Mouse (Mus musculus): Measurements from ENCODE around the gene Cpne7. TPM values are rescaled to one million over a fixed set of nuclear protein-coding genes. Genes with fewer than 3 reads are reported as not detected.

Gene Cpne7
- total RNA-seq (2021), result 100 to 1,000 TPM; 232 to 244 TPM
- long read RNA-seq, transcript Cpne7-205 (14 exons, 3,018 nt), result minor isoform, 9 of 101 reads
- long read RNA-seq, transcript Cpne7-201 (15 exons, 2,398 nt), result major isoform, 35 of 101 reads
- long read RNA-seq, partial matches to known transcripts, result 13 of 101 reads
- long read RNA-seq, other reads (novel, unspliced or antisense), result 43 of 101 reads

- peak in 1 of 2 experiments; percentile 49 for DNase-seq (ENCODE audit: low spot score in 2 of 2)
Observed at GRCm38 (mm10) chr8:123117127-123117731, at the start of gene Cpne7. TSS of gene Cpne7 (plus strand) at chr8:123117374.

DNA sequence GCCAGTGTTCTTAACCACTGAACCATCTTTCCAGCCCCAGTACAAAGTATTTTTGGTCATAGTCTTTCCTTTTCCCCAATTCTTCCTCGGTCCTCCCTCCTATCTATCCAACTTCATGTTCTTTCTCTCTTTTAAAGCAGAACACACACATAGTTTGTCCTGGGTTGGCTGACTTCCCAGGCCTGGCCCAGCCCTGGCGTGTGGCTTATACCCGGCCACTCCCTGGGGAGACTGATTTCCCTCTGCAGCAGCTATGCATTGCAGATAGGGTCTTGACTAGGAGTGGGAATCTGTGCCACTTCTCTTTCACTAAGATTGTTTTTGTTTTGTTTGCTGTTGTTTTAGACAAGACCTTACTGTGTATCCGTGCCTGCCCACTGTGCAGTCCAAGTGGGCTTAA, 46.0 kb upstream of the Cpne7 start:
- DNase-seq (ENCODE audit: low spot score in 2 of 2), result no peak

- DNase-seq (ENCODE audit: low spot score in 2 of 2), result no peak
Observed at GRCm38 (mm10) chr8:123077213-123077612, 40.0 kb upstream of the Cpne7 start.

- DNase-seq (ENCODE audit: low spot score in 2 of 2), result no peak
Observed at GRCm38 (mm10) chr8:123082993-123083392, 34.2 kb upstream of the Cpne7 start.

GRCm38 (mm10) chr8:123083610-123084009, 33.6 kb upstream of the Cpne7 start:
- peak in 1 of 2 experiments; percentile 49 for DNase-seq (ENCODE audit: low spot score in 2 of 2)

GRCm38 (mm10) chr8:123087289-123087688, 29.9 kb upstream of the Cpne7 start:
- DNase-seq (ENCODE audit: low spot score in 2 of 2), result no peak

- peak in 1 of 2 experiments; percentile 58 for DNase-seq (ENCODE audit: low spot score in 2 of 2)
Observed at GRCm38 (mm10) chr8:123097216-123097615, 20.0 kb upstream of the Cpne7 start.

GRCm38 (mm10) chr8:123097786-123098584, 19.2 kb upstream of the Cpne7 start:
- DNase-seq (ENCODE audit: low spot score in 2 of 2), result peak; percentile 40 to 61

DNA sequence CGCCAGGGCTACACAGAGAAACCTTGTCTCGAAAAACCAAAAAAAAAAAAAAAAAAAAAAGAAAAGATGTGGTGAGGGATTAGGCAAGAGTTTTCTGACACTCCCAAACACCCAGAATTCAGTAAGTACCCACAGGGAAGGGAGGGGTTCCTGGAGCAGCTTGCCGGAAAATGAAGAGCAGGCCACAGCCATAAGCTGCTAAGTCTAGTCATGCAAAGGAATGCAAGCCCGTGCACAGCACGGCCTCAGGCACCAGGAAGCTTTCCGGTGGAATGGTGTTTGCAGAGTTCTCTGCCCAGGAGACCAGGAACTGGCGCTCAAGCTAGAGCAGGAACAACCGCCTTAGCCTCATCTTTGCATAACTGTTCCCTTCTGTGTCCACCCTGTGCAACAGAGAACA, 16.9 kb upstream of the Cpne7 start:
- DNase-seq (ENCODE audit: low spot score in 2 of 2), result no peak

DNA sequence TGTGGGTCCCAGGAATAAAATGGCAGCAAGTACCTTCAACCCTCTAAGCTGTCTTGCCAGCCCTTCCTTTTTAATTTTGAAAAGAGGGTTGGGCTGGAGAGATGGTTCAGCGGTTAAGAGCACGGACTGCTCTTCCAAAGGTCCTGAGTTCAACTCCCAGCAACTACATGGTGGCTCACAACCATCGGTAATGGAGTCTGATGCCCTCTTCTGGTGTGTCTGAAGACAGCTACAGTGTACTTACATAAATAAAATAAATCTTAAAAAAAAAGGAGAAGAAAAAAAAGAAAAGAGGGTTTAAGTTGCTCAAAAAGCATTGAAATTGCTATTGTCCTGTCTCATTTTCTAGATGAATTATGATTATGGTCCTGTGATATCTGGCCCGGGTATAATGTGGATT, 15.9 kb upstream of the Cpne7 start:
- no peak for DNase-seq (ENCODE audit: low spot score in 2 of 2)

DNA sequence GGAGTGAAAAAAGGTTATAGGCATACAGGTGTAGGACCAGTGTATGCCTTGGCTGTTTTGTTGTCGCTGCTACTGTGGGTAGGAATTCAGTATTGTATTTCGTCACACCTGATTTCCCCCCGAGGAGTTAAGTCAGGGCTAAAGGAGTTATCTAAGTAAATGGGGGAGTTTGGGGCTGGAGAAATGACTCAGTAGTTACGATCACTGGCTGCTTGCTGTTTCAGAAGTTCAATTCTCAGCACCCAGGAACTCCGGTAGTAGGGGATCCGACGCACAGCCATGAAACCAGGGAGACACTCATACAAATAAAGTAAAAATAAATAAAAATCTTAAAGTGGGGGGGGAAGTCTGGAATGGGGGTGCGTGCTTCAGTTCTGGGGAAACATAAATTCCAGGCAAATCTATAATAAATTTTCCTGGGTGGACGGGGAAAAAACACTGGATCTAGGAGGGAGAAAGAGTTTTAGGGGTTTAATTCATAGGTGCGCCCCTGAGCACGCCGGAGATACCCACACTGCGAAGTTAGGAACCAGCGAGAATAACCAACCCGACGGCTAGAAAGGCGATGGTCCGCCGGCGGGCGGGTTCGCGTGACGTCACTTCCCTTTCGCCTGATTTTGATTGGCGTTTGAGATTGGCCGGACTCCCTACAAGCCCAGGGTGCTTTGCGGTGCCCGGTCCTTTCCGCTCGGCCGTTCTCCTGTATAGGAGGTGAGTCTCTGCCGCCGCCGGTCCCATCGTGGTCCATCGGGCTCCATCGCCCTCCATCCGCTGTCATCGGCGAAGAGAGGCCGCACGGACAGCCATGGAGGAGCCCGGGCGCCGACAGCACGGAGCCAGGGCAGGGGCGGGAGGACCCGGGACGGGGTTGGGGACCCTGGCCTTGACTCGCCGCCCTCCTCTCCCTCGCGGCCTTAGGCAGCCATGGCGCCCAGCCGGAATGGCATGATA, 15.2 kb upstream of the Cpne7 start, which contains the start of gene Rpl13:
Gene Rpl13, plus strand, starts transcription at position 616 of the 951 bp plus-strand sequence.
- peak; percentile 98 for DNase-seq (ENCODE audit: low spot score in 2 of 2)

DNA sequence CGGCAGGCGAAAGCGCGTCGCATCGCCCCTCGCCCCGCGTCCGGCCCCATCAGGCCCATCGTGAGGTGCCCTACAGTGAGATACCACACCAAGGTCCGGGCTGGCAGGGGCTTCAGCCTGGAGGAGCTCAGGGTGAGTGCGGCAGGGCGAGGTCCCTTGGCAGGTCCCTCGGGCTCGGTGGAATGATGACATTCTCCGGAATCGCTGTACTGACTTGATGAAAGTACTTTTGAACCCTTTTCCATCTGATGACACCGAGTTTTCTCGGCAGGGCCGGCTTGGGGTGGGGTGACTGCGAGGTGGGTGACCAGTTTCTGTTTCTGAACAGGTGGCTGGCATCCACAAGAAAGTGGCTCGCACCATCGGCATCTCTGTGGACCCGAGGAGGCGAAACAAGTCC, 14.3 kb upstream of the Cpne7 start:
- peak in 1 of 2 experiments; percentile 43 for DNase-seq (ENCODE audit: low spot score in 2 of 2)

- no peak for DNase-seq (ENCODE audit: low spot score in 2 of 2)
Observed at GRCm38 (mm10) chr8:123103285-123103684, 13.9 kb upstream of the Cpne7 start.

DNA sequence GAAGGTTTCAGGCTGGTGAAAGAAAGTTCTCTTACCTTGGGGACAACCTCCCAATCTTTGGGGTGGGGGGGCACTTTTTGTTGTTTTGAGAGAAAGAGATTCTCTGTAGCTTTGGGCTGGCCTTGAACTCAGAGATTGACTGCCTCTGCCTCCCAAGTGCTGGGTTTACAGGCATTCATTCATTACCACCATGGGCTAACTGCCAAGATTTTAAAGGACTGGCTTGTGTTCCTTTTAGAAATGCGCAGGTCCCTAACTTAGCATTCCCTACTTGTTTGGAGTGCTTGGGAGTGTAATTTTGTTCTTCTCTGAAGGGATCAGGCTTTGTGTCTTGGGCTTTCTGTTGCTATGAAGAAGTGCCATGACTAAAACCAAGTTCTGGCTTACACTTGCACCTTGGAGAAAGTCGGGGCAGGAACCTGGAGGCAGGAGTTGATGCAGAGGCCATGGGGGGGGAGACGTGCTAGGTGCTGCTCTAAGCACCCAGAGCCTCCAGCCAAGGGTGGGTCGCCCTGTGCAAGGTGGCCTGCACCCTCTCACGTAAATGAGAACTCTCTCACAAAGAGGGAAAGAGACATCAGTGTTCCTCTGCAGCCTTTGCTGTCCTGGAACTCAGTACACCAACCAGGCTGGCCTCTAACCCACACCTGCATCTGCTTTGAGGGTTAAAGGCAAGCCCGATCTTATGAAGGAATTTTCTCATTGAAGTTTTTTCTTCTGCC, 13.0 kb upstream of the Cpne7 start:
- DNase-seq (ENCODE audit: low spot score in 2 of 2), result no peak

DNA sequence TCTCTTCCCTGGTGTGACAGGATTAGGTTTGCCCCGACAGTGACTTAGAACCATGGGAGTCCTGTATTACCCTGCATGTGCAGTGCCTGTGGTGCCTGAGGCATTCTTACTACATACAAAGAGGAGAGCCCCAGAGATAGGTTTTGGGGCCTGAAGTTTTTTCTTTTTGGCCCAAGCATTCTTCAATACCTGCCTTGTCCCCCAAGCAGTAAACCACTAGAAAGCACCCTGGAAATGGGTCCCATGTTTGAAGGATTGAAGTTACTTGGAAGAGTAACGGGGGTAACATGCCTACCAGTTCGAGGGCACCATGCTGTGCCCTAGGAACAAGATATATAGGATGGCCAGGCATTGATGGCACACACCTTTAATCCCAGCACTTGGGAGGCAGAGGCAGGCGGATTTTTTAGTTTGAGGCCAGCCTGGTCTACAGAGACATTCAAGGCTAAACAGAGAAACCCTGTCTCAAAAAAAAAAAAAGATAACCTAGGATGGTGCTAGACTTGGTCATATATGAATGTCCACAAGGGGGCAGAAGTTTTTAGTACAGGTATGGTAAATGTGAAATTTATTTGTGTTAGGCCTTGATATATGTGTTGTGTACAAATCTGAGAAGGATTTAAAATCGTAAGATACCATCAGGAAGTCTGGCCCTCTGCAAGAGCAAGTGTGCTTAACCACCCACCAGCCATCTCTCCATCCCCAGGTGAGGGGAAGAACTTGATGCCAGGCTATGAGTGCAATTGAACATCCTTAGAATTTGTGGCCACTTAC, 11.4 kb upstream of the Cpne7 start:
- DNase-seq (ENCODE audit: low spot score in 2 of 2), result no peak

GRCm38 (mm10) chr8:123106531-123106930, 10.6 kb upstream of the Cpne7 start:
- no peak for DNase-seq (ENCODE audit: low spot score in 2 of 2)

GRCm38 (mm10) chr8:123108010-123108409, 9.2 kb upstream of the Cpne7 start:
- no peak for DNase-seq (ENCODE audit: low spot score in 2 of 2)

- no peak for DNase-seq (ENCODE audit: low spot score in 2 of 2)
Observed at GRCm38 (mm10) chr8:123108953-123109352, 8.2 kb upstream of the Cpne7 start.

DNA sequence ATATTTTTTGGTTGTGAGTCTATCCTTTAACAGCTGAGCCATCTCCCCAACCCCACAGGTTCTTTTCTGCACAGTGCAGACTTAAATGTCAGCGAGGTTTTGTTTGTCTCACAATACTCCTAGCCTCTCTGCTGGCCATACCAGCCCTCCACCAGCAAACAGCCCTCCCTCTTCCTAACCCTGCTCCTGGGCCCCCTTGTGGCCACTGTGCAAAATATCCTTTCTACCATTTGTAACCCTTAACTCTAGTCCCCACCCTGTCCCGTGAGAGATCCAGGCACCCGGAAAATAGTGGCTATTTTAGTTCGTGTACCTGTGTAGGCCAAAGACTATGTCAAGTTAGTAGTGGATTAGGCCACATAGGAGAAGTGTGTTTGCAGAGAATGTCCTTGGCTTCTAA, 6.5 kb upstream of the Cpne7 start:
- peak in 1 of 2 experiments; percentile 65 for DNase-seq (ENCODE audit: low spot score in 2 of 2)

DNA sequence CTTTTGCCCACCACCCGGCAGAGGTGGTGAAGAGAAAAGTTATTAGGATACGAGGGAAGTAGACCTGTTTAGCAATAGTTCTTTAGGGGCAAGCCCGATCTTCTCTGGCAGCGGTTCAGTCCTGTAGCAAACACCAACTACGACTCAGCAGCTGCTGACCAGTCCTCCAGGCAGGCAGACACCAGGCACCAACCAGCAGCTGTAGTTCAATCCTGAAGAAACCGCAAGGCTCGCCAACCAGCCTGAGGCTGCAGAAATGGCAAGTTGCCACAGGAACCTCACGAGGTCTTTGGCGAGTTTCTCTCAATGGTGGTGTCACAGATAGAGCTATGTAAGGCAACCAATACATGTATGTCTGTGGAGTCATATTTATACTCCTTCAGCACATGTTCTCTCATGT, 4.3 kb upstream of the Cpne7 start:
- DNase-seq (ENCODE audit: low spot score in 2 of 2), result no peak
